Mouse (Mus musculus): ENCODE measurements around the gene Ifih1.

DNA sequence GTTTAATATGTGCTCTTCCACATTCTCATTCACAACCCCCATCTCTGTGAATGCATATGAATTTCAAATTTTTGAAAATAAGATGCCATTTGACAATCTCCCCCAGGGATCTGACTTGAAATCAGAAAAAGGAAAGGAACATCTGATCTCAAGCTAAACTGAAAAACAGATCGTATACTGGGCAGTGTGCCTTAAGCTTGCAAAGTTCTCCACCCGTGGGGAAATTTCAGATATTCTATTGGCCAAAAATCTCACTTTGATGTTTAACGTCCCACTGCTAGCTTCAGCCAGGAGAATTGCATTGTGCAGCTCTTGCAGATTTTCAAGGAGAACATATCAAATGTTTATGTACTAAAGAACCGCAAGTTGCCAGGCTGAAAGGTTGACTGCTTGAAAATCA, 96.9 kb downstream of the Ifih1 start:
- no peak for TF ChIP-seq CTCF (IDR thresholded peaks at IDR 0.05; ENCODE audit: extremely low read depth, insufficient read length, insufficient replicate concordance, low read depth, low read length)
- TF ChIP-seq POLR2A (IDR thresholded peaks at IDR 0.05; ENCODE audit: low read depth, low read length), result no peak
